Mouse (Mus musculus): ENCODE results near the gene Pax2. TPM values are rescaled to one million over a fixed set of nuclear protein-coding genes. Genes with fewer than 3 reads are reported as not detected.

Pax2 gene
- polyA plus RNA-seq, 1 experiment from 2014 or later: 1.00 TPM

- H3K9me3 ChIP-seq: no peaks in the 10 kb centered on the region
- 0 out of 2 replicates have a peak overlapping the region, but pooled peaks have one; percentile 7 for H3K27ac ChIP-seq (replicated peaks)
- no peaks in the 10 kb centered on the region for H3K36me3 ChIP-seq (replicated peaks)
- peaks cover 42% of the 10 kb centered on the region for H3K4me1 ChIP-seq
- peaks cover 100% of the 10 kb centered on the region for H3K27me3 ChIP-seq (replicated peaks; ENCODE audit: low read depth, poor library complexity, severe bottlenecking)
- DNase-seq (ENCODE audit: low spot score): peak; percentile 66
- under 1% methylated on average over 37 of the region's 37 CpGs for WGBS
- H3K4me3 ChIP-seq: peak overlapping the region; percentile 58
Measured at GRCm38 (mm10) chr19:44759531-44760118, 3.8 kb downstream of the Pax2 start.

- Histone ChIP-seq H3K4me1 (peaks cover 37% of the 10 kb centered on the region), H3K4me3 (peak overlapping the region; percentile 58), H3K36me3 (replicated peaks) (no peaks in the 10 kb centered on the region), H3K27ac (replicated peaks) (no peak overlapping the region), H3K27me3 (replicated peaks; ENCODE audit: low read depth, poor library complexity, severe bottlenecking) (peaks cover 100% of the 10 kb centered on the region), H3K9me3 (no peaks in the 10 kb centered on the region)
- WGBS: 3% methylated on average over 39 of the region's 39 CpGs
- DNase-seq (ENCODE audit: low spot score): peak; percentile 54
Measured at GRCm38 (mm10) chr19:44760259-44761131, 4.7 kb downstream of the Pax2 start.

GRCm38 (mm10) chr19:44762121-44762621 lies 6.3 kb downstream of the Pax2 start:
- Histone ChIP-seq H3K4me1 (peaks cover 20% of the 10 kb centered on the region), H3K27me3 (replicated peaks; ENCODE audit: low read depth, poor library complexity, severe bottlenecking) (peaks cover 94% of the 10 kb centered on the region), H3K27ac (replicated peaks) (no peak overlapping the region), H3K9me3 (no peaks in the 10 kb centered on the region), H3K36me3 (replicated peaks) (no peaks in the 10 kb centered on the region), H3K4me3 (no peak overlapping the region)
- 63% methylated on average over 7 of the region's 7 CpGs for WGBS
- no peak for DNase-seq (ENCODE audit: low spot score)

- Histone ChIP-seq H3K36me3 (replicated peaks) (no peaks in the 10 kb centered on the region), H3K27ac (replicated peaks) (no peak overlapping the region), H3K9me3 (no peaks in the 10 kb centered on the region), H3K4me1 (no peaks in the 10 kb centered on the region), H3K4me3 (no peak overlapping the region), H3K27me3 (replicated peaks; ENCODE audit: low read depth, poor library complexity, severe bottlenecking) (peaks cover 33% of the 10 kb centered on the region)
- no peak for DNase-seq (ENCODE audit: low spot score)
- 68% methylated on average over 6 of the region's 6 CpGs for WGBS
Measured at GRCm38 (mm10) chr19:44770268-44771050, 14.6 kb downstream of the Pax2 start.

- 90% methylated on average over 13 of the region's 13 CpGs for WGBS
- H3K4me1 ChIP-seq: no peaks in the 10 kb centered on the region
- no peak for DNase-seq (ENCODE audit: low spot score)
- no peak overlapping the region for H3K27ac ChIP-seq (replicated peaks)
- no peaks in the 10 kb centered on the region for H3K36me3 ChIP-seq (replicated peaks)
- no peaks in the 10 kb centered on the region for H3K9me3 ChIP-seq
- H3K27me3 ChIP-seq (replicated peaks; ENCODE audit: low read depth, poor library complexity, severe bottlenecking): peaks cover 29% of the 10 kb centered on the region
- no peak overlapping the region for H3K4me3 ChIP-seq
Measured at GRCm38 (mm10) chr19:44771499-44771898, 15.7 kb downstream of the Pax2 start.

- WGBS: 73% methylated on average over 3 of the region's 3 CpGs
- DNase-seq (ENCODE audit: low spot score): no peak
- 0 out of 2 replicates have a peak, but pooled peaks cover 21% of the 10 kb centered on the region for H3K27me3 ChIP-seq (replicated peaks; ENCODE audit: low read depth, poor library complexity, severe bottlenecking)
Measured at GRCm38 (mm10) chr19:44781987-44782386, 26.1 kb downstream of the Pax2 start.

GRCm38 (mm10) chr19:44784391-44784790 lies 28.5 kb downstream of the Pax2 start:
- no peaks in the 10 kb centered on the region for H3K36me3 ChIP-seq (replicated peaks)
- peaks cover 29% of the 10 kb centered on the region; the same call in 1 of the 2 replicates for H3K27me3 ChIP-seq (replicated peaks; ENCODE audit: low read depth, poor library complexity, severe bottlenecking)
- no peaks in the 10 kb centered on the region for H3K4me1 ChIP-seq
- DNase-seq (ENCODE audit: low spot score): no peak
- no peak overlapping the region for H3K27ac ChIP-seq (replicated peaks)
- H3K9me3 ChIP-seq: no peaks in the 10 kb centered on the region
- H3K4me3 ChIP-seq: no peak overlapping the region
- WGBS: 66% methylated on average over 4 of the region's 4 CpGs

More at GRCm38 (mm10) chr19:44781987-44782386, 26.1 kb downstream of the Pax2 start:
- Histone ChIP-seq H3K4me3 (no peak overlapping the region), H3K9me3 (no peaks in the 10 kb centered on the region), H3K36me3 (replicated peaks) (no peaks in the 10 kb centered on the region), H3K27ac (replicated peaks) (no peak overlapping the region), H3K4me1 (no peaks in the 10 kb centered on the region)

GRCm38 (mm10) chr19:44788488-44788887 lies 32.6 kb downstream of the Pax2 start:
- Histone ChIP-seq H3K4me1 (peaks cover 7% of the 10 kb centered on the region; the same call in 1 of the 2 replicates), H3K27ac (replicated peaks) (no peak overlapping the region), H3K36me3 (replicated peaks) (no peaks in the 10 kb centered on the region), H3K27me3 (replicated peaks; ENCODE audit: low read depth, poor library complexity, severe bottlenecking) (peaks cover 37% of the 10 kb centered on the region; the same call in 1 of the 2 replicates), H3K4me3 (no peak overlapping the region), H3K9me3 (no peaks in the 10 kb centered on the region)
- WGBS: 86% methylated on average over 8 of the region's 8 CpGs
- DNase-seq (ENCODE audit: low spot score): no peak

- Histone ChIP-seq H3K4me1 (peaks cover 17% of the 10 kb centered on the region), H3K36me3 (replicated peaks) (no peaks in the 10 kb centered on the region), H3K27ac (replicated peaks) (no peak overlapping the region; the same call in 1 of the 2 replicates), H3K9me3 (no peaks in the 10 kb centered on the region), H3K27me3 (replicated peaks; ENCODE audit: low read depth, poor library complexity, severe bottlenecking) (peaks cover 24% of the 10 kb centered on the region; the same call in 1 of the 2 replicates), H3K4me3 (no peak overlapping the region)
- DNase-seq (ENCODE audit: low spot score): no peak
- WGBS: 89% methylated on average over 4 of the region's 4 CpGs
Measured at GRCm38 (mm10) chr19:44791981-44792380, 36.1 kb downstream of the Pax2 start.

- H3K9me3 ChIP-seq: no peaks in the 10 kb centered on the region
- DNase-seq (ENCODE audit: low spot score): peak; percentile 19
- H3K27me3 ChIP-seq (replicated peaks; ENCODE audit: low read depth, poor library complexity, severe bottlenecking): peaks cover 40% of the 10 kb centered on the region
- H3K36me3 ChIP-seq (replicated peaks): no peaks in the 10 kb centered on the region
- peaks cover 57% of the 10 kb centered on the region for H3K4me1 ChIP-seq
- peak overlapping the region; percentile 31; the same call in 1 of the 2 replicates for H3K27ac ChIP-seq (replicated peaks)
- H3K4me3 ChIP-seq: no peak overlapping the region
- WGBS: 24% methylated on average over 21 of the region's 21 CpGs
Measured at GRCm38 (mm10) chr19:44797110-44798060, 41.5 kb downstream of the Pax2 start.

GRCm38 (mm10) chr19:44798731-44799130 lies 42.9 kb downstream of the Pax2 start:
- peaks cover 51% of the 10 kb centered on the region for H3K27me3 ChIP-seq (replicated peaks; ENCODE audit: low read depth, poor library complexity, severe bottlenecking)
- WGBS: 92% methylated on average over 6 of the region's 6 CpGs

More at GRCm38 (mm10) chr19:44798731-44799130, 42.9 kb downstream of the Pax2 start:
- Histone ChIP-seq H3K27ac (replicated peaks) (no peak overlapping the region), H3K36me3 (replicated peaks) (no peaks in the 10 kb centered on the region), H3K9me3 (no peaks in the 10 kb centered on the region), H3K4me3 (no peak overlapping the region), H3K4me1 (peaks cover 64% of the 10 kb centered on the region)
- no peak for DNase-seq (ENCODE audit: low spot score)

Data from embryonic facial prominence, embryonic 10.5 days (tissue).